Mouse (Mus musculus) heart, embryonic 10.5 days (tissue): ENCODE measurements at regions not wholly inside any gene's neighbourhood (a gene's known extent, or its start where the extent isn't known, plus 50 kb on each side); places are given as distances from the start of the nearest gene placed in this dataset.
"Not testable (repeated sequence)": the region's sequence is repeated elsewhere in the genome, so short reads cannot be mapped to it uniquely, and the experiment has no call there.

Experiments used
- DNase-seq: peaks from one replicate; pipeline ENCODE4 v3.0.0-alpha.2; 2017; ENCODE audit warnings: low spot score
- H3K27ac ChIP-seq: fragments of 300-500 bp; sonication (generic); 2 replicates; pipeline ENCODE4 v1.5.1; 2016; ENCODE audit warnings: mild to moderate bottlenecking
- H3K27me3 ChIP-seq: fragments of 300-500 bp; sonication (generic); 2 replicates; pipeline ENCODE4 v1.6.1; 2016; ENCODE audit warnings: mild to moderate bottlenecking; ENCODE audit not compliant: poor library complexity, insufficient read depth, severe bottlenecking
- H3K36me3 ChIP-seq: fragments of 300-500 bp; sonication (generic); 2 replicates; pipeline ENCODE4 v1.6.1; 2016; ENCODE audit warnings: mild to moderate bottlenecking, moderate library complexity
- H3K4me1 ChIP-seq: fragments of 300-500 bp; sonication (generic); 2 replicates; pipeline ENCODE4 v1.6.1; 2016; ENCODE audit warnings: mild to moderate bottlenecking
- H3K4me3 ChIP-seq: fragments of 300-500 bp; sonication (generic); 2 replicates; pipeline ENCODE4 v1.5.1; 2016; ENCODE audit warnings: mild to moderate bottlenecking, moderate library complexity
- H3K9me3 ChIP-seq: fragments of 300-500 bp; sonication (generic); 2 replicates; pipeline ENCODE4 v1.6.1; 2016; ENCODE audit warnings: mild to moderate bottlenecking, moderate library complexity
- WGBS: fragments of 180-500 bp; shearing (Covaris S2); methylation state at CpG from one replicate; pipeline ENCODE4 v1.1.7; 2016; 5-methylcytosine and 5-hydroxymethylcytosine counted together

GRCm38 (mm10) chr4:153632056-153632455, 149.4 kb upstream of the Ajap1 start:
- H3K36me3 ChIP-seq: no peaks in the 10 kb centered on the region
- no peak overlapping the region for H3K4me3 ChIP-seq
- no peaks in the 10 kb centered on the region for H3K4me1 ChIP-seq
- 89% methylated on average over 5 of the region's 5 CpGs for WGBS
- peaks cover 19% of the 10 kb centered on the region for H3K27me3 ChIP-seq
- 0 out of 2 replicates have a peak, but pooled peaks cover 3% of the 10 kb centered on the region for H3K9me3 ChIP-seq
- DNase-seq: no peak
- H3K27ac ChIP-seq: no peak overlapping the region

- Histone ChIP-seq H3K36me3 (no peaks in the 10 kb centered on the region), H3K4me3 (no peak overlapping the region), H3K9me3 (0 out of 2 replicates have a peak, but pooled peaks cover 3% of the 10 kb centered on the region), H3K4me1 (no peaks in the 10 kb centered on the region), H3K27ac (no peak overlapping the region), H3K27me3 (peaks cover 19% of the 10 kb centered on the region)
- no peak for DNase-seq
- 85% methylated on average over 19 of the region's 19 CpGs for WGBS
These were observed 149.9 kb upstream of the Ajap1 start for GRCm38 (mm10) chr4:153632551-153632950.

GRCm38 (mm10) chr4:153633260-153633659, 150.6 kb upstream of the Ajap1 start:
- no peak for DNase-seq
- 32% methylated on average over 5 of the region's 5 CpGs for WGBS
- H3K4me3 ChIP-seq: no peak overlapping the region

DNA sequence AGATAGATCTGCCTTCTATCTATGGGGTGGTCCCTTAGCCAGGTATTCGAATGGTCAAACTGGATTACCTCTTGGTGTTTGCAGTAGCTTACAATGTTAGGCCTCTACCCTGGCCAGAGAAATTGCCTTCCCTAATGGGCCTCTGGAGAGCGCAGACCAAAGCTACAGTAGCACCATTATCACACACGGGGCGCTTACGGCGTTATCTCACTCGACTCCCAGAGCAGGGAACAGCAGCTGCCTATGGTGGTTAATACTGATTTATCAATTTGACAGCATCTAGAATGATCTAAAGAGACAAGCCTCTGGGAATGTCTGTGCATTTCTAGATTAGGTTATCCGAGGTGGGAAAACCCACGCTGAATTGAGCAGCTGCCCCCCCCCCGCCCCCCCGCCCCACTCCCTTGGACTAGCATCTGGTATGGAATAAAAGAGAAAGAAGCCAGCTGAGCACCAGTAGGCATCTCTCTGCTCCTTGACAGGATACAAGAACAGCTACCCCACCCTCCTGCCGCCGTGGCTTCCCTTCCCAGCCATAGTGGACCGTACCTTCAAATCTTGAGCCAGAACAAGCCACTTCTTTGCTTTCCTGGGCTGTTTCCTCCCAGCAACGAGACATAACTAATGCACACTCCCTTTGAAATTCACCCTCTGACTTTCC, 151.7 kb upstream of the Ajap1 start:
- H3K27me3 ChIP-seq: peaks cover 19% of the 10 kb centered on the region
- no peak for DNase-seq
- H3K36me3 ChIP-seq: no peaks in the 10 kb centered on the region
- H3K27ac ChIP-seq: no peak overlapping the region
- H3K9me3 ChIP-seq: 0 out of 2 replicates have a peak, but pooled peaks cover 3% of the 10 kb centered on the region
- H3K4me1 ChIP-seq: no peaks in the 10 kb centered on the region
- WGBS: 28% methylated on average over 15 of the region's 15 CpGs
- no peak overlapping the region for H3K4me3 ChIP-seq

More at GRCm38 (mm10) chr4:153633260-153633659, 150.6 kb upstream of the Ajap1 start:
- no peaks in the 10 kb centered on the region for H3K4me1 ChIP-seq
- H3K27ac ChIP-seq: no peak overlapping the region
- H3K9me3 ChIP-seq: 0 out of 2 replicates have a peak, but pooled peaks cover 3% of the 10 kb centered on the region
- no peaks in the 10 kb centered on the region for H3K36me3 ChIP-seq
- peaks cover 19% of the 10 kb centered on the region for H3K27me3 ChIP-seq

DNA sequence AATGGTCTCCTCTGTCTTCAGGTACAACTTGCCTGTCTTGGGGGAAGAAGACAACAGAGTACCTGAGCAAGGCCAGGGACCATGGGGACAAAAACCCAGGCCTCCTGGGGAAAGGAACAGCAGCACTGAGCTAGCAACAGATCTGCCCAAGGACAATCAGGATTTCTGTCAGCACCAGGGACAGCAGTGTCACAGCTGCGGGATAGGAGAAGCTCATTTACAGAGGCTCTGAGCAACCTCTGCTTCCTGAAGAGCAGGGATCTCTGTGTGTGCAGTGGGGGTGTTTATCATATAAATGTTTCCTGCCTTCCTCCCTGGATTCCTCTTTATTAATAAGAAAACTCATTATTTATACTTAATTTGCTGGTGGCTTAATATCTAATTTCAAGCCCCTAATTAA, 155.4 kb upstream of the Ajap1 start:
- no peak overlapping the region for H3K27ac ChIP-seq
- no peaks in the 10 kb centered on the region for H3K9me3 ChIP-seq
- no peak for DNase-seq
- 0% methylated on average over 1 of the region's 1 CpGs for WGBS
- H3K4me3 ChIP-seq: no peak overlapping the region
- no peaks in the 10 kb centered on the region for H3K36me3 ChIP-seq
- peaks cover 19% of the 10 kb centered on the region for H3K27me3 ChIP-seq
- H3K4me1 ChIP-seq: no peaks in the 10 kb centered on the region

- DNase-seq: peak; percentile 77
- Histone ChIP-seq H3K27ac (no peak overlapping the region; the same call in 1 of the 2 replicates), H3K36me3 (no peaks in the 10 kb centered on the region), H3K9me3 (no peaks in the 10 kb centered on the region), H3K27me3 (no peaks in the 10 kb centered on the region; the same call in 1 of the 2 replicates), H3K4me1 (peaks cover 14% of the 10 kb centered on the region), H3K4me3 (no peak overlapping the region)
- WGBS: 5% methylated on average over 5 of the region's 5 CpGs
These were observed 169.2 kb upstream of the Ajap1 start for GRCm38 (mm10) chr4:153651849-153652248.

DNA sequence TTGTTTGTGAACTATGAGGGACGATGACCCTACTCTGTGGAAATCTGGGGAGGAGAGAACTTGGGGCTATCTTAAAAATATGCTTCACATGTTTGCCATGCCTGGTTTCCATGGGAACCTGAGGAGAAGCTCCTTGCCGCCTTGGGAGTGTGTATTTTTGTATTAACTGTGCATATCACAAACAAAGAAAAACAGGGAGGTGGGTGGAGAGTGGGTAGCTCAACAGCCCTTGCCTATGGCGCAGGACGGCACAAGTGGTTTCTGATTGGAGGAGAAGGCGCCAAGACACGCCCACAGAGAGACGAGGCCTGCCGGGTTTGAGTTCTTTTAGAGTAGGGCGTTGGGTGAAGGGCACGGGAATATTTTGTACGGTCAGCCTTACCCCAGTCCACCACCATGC, 170.2 kb upstream of the Ajap1 start:
- no peak overlapping the region for H3K4me3 ChIP-seq
- H3K9me3 ChIP-seq: no peaks in the 10 kb centered on the region
- no peak for DNase-seq
- H3K4me1 ChIP-seq: peaks cover 14% of the 10 kb centered on the region
- H3K36me3 ChIP-seq: no peaks in the 10 kb centered on the region
- H3K27me3 ChIP-seq: no peaks in the 10 kb centered on the region; the same call in 1 of the 2 replicates
- no peak overlapping the region for H3K27ac ChIP-seq
- 87% methylated on average over 11 of the region's 11 CpGs for WGBS

GRCm38 (mm10) chr4:153662731-153663130, 180.1 kb upstream of the Ajap1 start:
- no peaks in the 10 kb centered on the region for H3K4me1 ChIP-seq
- H3K27me3 ChIP-seq: no peaks in the 10 kb centered on the region
- DNase-seq: no peak
- H3K27ac ChIP-seq: no peak overlapping the region
- H3K36me3 ChIP-seq: no peaks in the 10 kb centered on the region
- 76% methylated on average over 7 of the region's 7 CpGs for WGBS
- H3K4me3 ChIP-seq: no peak overlapping the region
- no peaks in the 10 kb centered on the region for H3K9me3 ChIP-seq

- not testable (repeated sequence) for H3K4me3 ChIP-seq, H3K27ac ChIP-seq, H3K36me3 ChIP-seq, H3K9me3 ChIP-seq, H3K27me3 ChIP-seq, H3K4me1 ChIP-seq, DNase-seq
- WGBS: 62% methylated on average over 6 of the region's 6 CpGs
These were observed 184.1 kb upstream of the Ajap1 start for GRCm38 (mm10) chr4:153666626-153667236.

- H3K27me3 ChIP-seq: no peaks in the 10 kb centered on the region; the same call in 1 of the 2 replicates
- WGBS: 71% methylated on average over 4 of the region's 4 CpGs
- no peaks in the 10 kb centered on the region for H3K9me3 ChIP-seq
- no peaks in the 10 kb centered on the region for H3K36me3 ChIP-seq
- no peak overlapping the region for H3K27ac ChIP-seq
- no peak overlapping the region for H3K4me3 ChIP-seq
- H3K4me1 ChIP-seq: no peaks in the 10 kb centered on the region
- no peak for DNase-seq
These were observed 186.5 kb upstream of the Ajap1 start for GRCm38 (mm10) chr4:153669070-153669469.

DNA sequence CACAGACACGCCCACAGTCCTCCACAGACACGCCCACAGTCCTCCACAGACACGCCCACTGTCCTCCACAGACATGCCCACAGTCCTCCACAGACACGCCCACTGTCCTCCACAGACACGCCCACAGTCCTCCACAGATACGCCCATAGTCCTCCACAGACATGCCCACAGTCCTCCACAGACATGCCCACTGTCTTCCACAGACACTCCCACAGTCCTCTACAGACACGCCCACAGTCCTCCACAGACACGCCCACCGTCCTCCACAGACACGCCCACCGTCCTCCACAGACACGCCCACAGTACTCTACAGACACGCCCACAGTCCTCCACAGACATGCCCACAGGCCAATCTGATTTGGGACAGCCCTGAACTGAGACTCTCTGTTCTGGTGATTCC, 187.6 kb upstream of the Ajap1 start:
- H3K27ac ChIP-seq: no peak overlapping the region
- H3K9me3 ChIP-seq: no peaks in the 10 kb centered on the region
- peak; percentile 78 for DNase-seq
- no peaks in the 10 kb centered on the region for H3K36me3 ChIP-seq
- 78% methylated on average over 13 of the region's 13 CpGs for WGBS
- H3K4me1 ChIP-seq: no peaks in the 10 kb centered on the region
- no peaks in the 10 kb centered on the region; the same call in 1 of the 2 replicates for H3K27me3 ChIP-seq
- H3K4me3 ChIP-seq: no peak overlapping the region

DNA sequence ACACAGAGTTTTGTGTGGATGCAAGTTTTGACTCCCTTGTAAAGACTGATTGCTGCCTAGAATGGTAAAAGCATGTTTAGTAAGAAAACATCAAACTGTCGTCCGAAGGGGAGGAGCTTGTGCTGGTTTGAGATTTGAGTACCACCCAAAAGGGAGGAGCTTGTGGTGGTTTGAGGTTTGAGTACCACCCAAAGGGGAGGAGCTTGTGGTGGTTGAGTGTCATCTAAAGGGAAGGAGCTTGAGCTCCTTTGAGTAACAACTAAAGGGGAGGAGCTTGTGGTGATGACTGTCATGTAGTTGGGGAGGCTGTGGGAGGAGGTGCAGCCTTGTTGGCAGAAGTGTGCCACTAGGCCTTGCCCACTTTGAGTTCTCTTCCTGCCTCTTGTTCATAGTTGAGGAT, 192.8 kb upstream of the Ajap1 start:
- Histone ChIP-seq H3K27ac (no peak overlapping the region), H3K27me3 (peaks cover 3% of the 10 kb centered on the region; the same call in 1 of the 2 replicates), H3K9me3 (no peaks in the 10 kb centered on the region), H3K36me3 (no peaks in the 10 kb centered on the region), H3K4me3 (no peak overlapping the region), H3K4me1 (no peaks in the 10 kb centered on the region)
- 75% methylated on average over 2 of the region's 2 CpGs for WGBS
- no peak for DNase-seq

DNA sequence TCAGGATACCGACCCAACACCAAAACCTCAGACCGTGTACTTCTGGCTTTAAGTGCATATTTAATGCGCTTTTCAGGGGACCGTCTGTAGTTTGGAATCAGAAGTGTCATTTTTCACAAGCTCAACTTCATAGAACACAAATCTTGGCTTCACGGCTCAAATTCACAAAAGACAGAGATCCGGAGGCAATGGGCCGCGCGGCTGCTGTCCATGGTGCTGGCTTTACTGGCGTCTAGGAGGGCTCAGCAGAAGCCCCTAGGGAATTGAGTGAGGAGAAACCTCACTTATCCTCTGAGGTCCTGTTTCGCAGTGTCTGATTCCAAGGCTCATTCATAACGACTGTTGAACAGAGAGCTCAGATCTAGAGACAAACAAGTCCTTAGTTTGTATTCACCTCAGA, 196.5 kb upstream of the Ajap1 start:
- Histone ChIP-seq H3K36me3 (no peaks in the 10 kb centered on the region), H3K9me3 (no peaks in the 10 kb centered on the region), H3K4me3 (no peak overlapping the region), H3K27me3 (peaks cover 3% of the 10 kb centered on the region; the same call in 1 of the 2 replicates), H3K27ac (no peak overlapping the region), H3K4me1 (no peaks in the 10 kb centered on the region)
- 32% methylated on average over 12 of the region's 12 CpGs for WGBS
- no peak for DNase-seq
